Mouse (Mus musculus) heart, adult 2 months (tissue): Measurements from ENCODE around the gene Mttp. TPM values are rescaled to one million over a fixed set of nuclear protein-coding genes. Genes with fewer than 3 reads are reported as not detected.
A peak's percentile ranks its signal among the peaks of the same experiment; 100 is the strongest.

ENCODE experiments used
- DNase-seq, 2 experiments: peaks; one replicate each; pipeline ENCODE4 v3.0.0; 2021
- H3K27ac ChIP-seq: fragments of 200-600 bp; 2 replicates; pipeline ENCODE4 v1.8.1; 2022
- H3K27me3 ChIP-seq: fragments of 200-500 bp; 2 replicates; pipeline ENCODE4 v1.6.1; 2012; ENCODE audit warnings: mild to moderate bottlenecking, low read length, inconsistent platforms, mixed read lengths; ENCODE audit not compliant: control insufficient read depth, insufficient read depth
- H3K36me3 ChIP-seq: fragments of 200-500 bp; 2 replicates; pipeline ENCODE4 v1.6.1; 2012; ENCODE audit warnings: low read length, inconsistent platforms; ENCODE audit not compliant: control insufficient read depth, insufficient read depth
- H3K4me1 ChIP-seq: fragments of 200-500 bp; 2 replicates; pipeline ENCODE4 v1.6.1; 2011; ENCODE audit warnings: low read length; ENCODE audit not compliant: control insufficient read depth, insufficient read depth
- H3K4me3 ChIP-seq: fragments of 200-600 bp; 2 replicates; pipeline ENCODE4 v1.8.1; 2022
- H3K79me2 ChIP-seq: fragments of 200-500 bp; replicated peaks from 2 replicates; pipeline ENCODE4 v1.6.1; 2012; ENCODE audit warnings: mild to moderate bottlenecking, inconsistent platforms, low read length, moderate library complexity, mixed read lengths; ENCODE audit not compliant: control insufficient read depth, insufficient read depth
- H3K9ac ChIP-seq: fragments of 200-500 bp; 2 replicates; pipeline ENCODE4 v1.6.1; 2012; ENCODE audit warnings: low read depth, mild to moderate bottlenecking, control low read depth, inconsistent platforms, low read length, mixed read lengths
- CTCF ChIP-seq: fragments of 200-600 bp; IDR thresholded peaks from 2 replicates; pipeline ENCODE4 v1.8.1; 2022; ENCODE audit warnings: antibody characterized with exemption, mild to moderate bottlenecking, moderate library complexity
- EP300 ChIP-seq: fragments of 200-500 bp; IDR thresholded peaks from 2 replicates; pipeline ENCODE4 v1.6.1; 2011; ENCODE audit warnings: low read depth, low read length, control low read depth; ENCODE audit not compliant: insufficient read depth
- POLR2A ChIP-seq: fragments of 200-500 bp; IDR thresholded peaks from 2 replicates; pipeline ENCODE4 v1.6.1; 2011; ENCODE audit warnings: mild to moderate bottlenecking, low read depth, low read length, control low read depth; ENCODE audit not compliant: insufficient read depth
- WGBS: fragments of 180-500 bp; shearing (Covaris S2); methylation state at CpG from one replicate; pipeline ENCODE4 v1.1.7; 2018; 5-methylcytosine and 5-hydroxymethylcytosine counted together
- intact Hi-C: fragments of 180-260 bp; cut with DNase I; formaldehyde crosslinking; loops from one replicate; pipeline ENCODE4 v1.15.1; 2025
- long read RNA-seq: library from polyadenylated mRNA; stranded (forward); transcript quantifications from one replicate; pipeline ENCODE4 v2.0.0, GENCODE M21; 2021
- polyA plus RNA-seq: library from polyadenylated mRNA; depleted of rRNA; stranded (reverse); fragments of >200 nt; gene quantifications from 2 replicates; pipeline ENCODE4 v1.2.3, GENCODE M21; 2012; rRNA removed
- total RNA-seq, 2 experiments: library from RNA; stranded (reverse); gene quantifications; 2 replicates each; pipeline ENCODE4 v1.2.3; 2021

Mttp gene
- total RNA-seq = 1 to 10 TPM; 5.9 to 6.9 TPM
- 2.0 and 3.0 TPM in 2 replicates for polyA plus RNA-seq
- long read RNA-seq, partial matches to known transcripts = 2 of 8 reads
- long read RNA-seq, other reads (novel, unspliced or antisense) = 6 of 8 reads

- Histone ChIP-seq H3K4me1 (no peaks in the 10 kb centered on the region; the same call in 1 of the 2 replicates), H3K27ac (peak within 1 kb of the TSS; percentile 98), H3K36me3 (peaks cover 3% of the 10 kb centered on the region; the same call in 1 of the 2 replicates), H3K4me3 (peak within 1 kb of the TSS; percentile 99), H3K27me3 (no peaks in the 10 kb centered on the region), H3K79me2 (no peaks in the 10 kb centered on the region), H3K9ac (peak within 1 kb of the TSS; percentile 72)
- 2% methylated on average over 8 of the region's 8 CpGs for WGBS
- DNase-seq = peak; percentile 61
- TF ChIP-seq CTCF = peak; percentile 92
- TF ChIP-seq EP300 = no peak
- intact Hi-C loops = loop anchor here (1.0 to 5.0 kb wide), 5 partner anchors 153 to 366 kb away; partner anchors contain the start of gene H2afz
Measured at GRCm38 (mm10) chr3:138144642-138145171, at the start of gene Mttp. Mttp (minus strand) TSS chr3:138144968.

DNA sequence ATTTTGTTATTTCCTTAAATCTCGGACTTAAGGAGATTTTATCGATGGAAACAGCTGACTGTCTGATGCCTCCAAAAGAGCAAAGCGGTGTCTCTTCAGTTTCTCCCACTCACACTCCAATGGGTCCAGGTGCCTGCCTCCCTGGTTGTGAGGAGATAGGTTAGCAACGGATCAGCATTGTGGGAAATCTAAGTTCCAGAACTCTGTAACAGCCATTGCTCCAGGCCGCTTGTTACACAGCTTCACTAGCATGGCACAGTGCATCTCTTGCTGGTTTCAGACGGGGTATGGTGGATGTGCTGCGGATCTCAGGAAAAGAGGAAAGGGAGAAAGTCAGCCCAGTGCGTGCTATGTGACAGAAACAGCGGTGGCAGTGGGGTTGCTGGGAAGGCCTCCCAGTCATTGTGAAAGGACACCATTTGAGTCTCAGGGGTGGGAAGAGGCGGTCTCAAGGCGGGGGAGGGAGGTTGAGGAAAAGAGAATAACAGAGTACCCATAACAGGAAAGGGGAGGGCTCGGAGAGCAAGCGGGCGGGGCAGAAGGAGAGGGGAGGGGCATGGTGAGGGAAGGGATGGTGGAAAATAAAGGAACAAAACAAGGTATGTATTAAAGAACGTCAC, 49.0 kb upstream of the Mttp start, which contains the start of gene 4930579F01Rik:
TSS of gene 4930579F01Rik (minus strand) at position 143 of the 620 bp plus-strand sequence.
- H3K4me1 ChIP-seq = peaks cover 1% of the 10 kb centered on the region; the same call in 1 of the 2 replicates
- H3K4me3 ChIP-seq = no peak within 1 kb of the TSS
- no peaks in the 10 kb centered on the region for H3K36me3 ChIP-seq
- no peaks in the 10 kb centered on the region for H3K79me2 ChIP-seq
- H3K27me3 ChIP-seq = no peaks in the 10 kb centered on the region
- TF ChIP-seq POLR2A (no peak), CTCF (no peak), EP300 (no peak)
- H3K27ac ChIP-seq = no peak within 1 kb of the TSS
- WGBS = 76% methylated on average over 15 of the region's 15 CpGs
- intact Hi-C loops = loop anchor here (10.0 kb wide), 2 partner anchors 431 to 711 kb away; no protein-coding TSS in a partner anchor
- H3K9ac ChIP-seq = no peak within 1 kb of the TSS
- no peak for DNase-seq

DNA sequence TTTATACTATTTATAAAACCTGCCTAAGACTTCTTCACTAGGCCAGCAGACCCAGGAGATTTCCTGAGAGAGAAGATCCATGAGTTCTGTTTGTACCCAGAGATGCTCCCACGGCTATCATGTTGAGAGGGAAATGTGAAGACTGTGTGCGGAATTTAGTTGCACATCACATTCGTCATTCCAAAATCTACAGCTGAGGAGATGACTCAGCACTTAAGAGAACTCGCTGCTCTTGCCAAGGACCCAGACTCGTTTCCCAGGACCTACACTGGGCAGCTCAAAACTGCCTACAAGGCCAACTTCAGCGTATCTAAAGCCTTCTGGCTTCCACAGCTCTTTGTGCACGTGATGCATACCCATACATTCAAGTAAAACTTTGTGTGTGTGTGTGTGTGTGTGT, 47.5 kb upstream of the Mttp start:
- Histone ChIP-seq H3K4me1 (no peaks in the 10 kb centered on the region), H3K27ac (no peak overlapping the region), H3K4me3 (no peak overlapping the region), H3K79me2 (no peaks in the 10 kb centered on the region), H3K9ac (no peak overlapping the region), H3K27me3 (no peaks in the 10 kb centered on the region), H3K36me3 (no peaks in the 10 kb centered on the region)
- TF ChIP-seq EP300 (no peak), POLR2A (no peak), CTCF (no peak)
- 61% methylated on average over 7 of the region's 7 CpGs for WGBS
- no peak for DNase-seq
- intact Hi-C loops = loop anchor here (10.0 kb wide), 2 partner anchors 433 to 713 kb away; no protein-coding TSS in a partner anchor

GRCm38 (mm10) chr3:138185995-138186930, 41.5 kb upstream of the Mttp start:
- no peaks in the 10 kb centered on the region for H3K4me1 ChIP-seq
- 91% methylated on average over 26 of the region's 26 CpGs for WGBS

DNA sequence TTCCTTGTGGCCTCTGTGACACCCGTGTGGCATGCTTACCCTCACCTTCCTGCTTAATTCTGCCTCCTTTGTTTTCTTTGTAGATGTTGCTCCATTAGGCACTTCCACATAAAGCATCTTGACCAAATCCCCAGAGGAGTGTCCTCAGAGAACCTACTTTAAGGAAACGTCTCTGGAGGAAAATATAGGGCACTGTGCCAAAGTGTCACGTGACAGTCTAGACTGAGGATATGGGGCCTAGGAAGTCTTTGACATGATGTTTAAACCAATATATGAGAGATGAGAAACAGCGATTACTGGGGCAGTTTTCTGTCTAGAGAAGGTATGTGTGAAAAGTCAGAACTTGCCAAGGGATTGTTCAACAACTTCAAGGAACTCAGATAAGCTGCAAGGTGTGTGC, 40.5 kb upstream of the Mttp start:
- WGBS = 29% methylated on average over 4 of the region's 4 CpGs
- intact Hi-C loops = no loop called here
- no peaks in the 10 kb centered on the region for H3K79me2 ChIP-seq
- H3K27ac ChIP-seq = no peak overlapping the region
- no peaks in the 10 kb centered on the region for H3K36me3 ChIP-seq
- no peak for DNase-seq
- TF ChIP-seq CTCF (no peak), EP300 (no peak), POLR2A (no peak)
- H3K9ac ChIP-seq = no peak overlapping the region
- no peaks in the 10 kb centered on the region for H3K4me1 ChIP-seq
- no peaks in the 10 kb centered on the region for H3K27me3 ChIP-seq
- H3K4me3 ChIP-seq = no peak overlapping the region

More at GRCm38 (mm10) chr3:138185995-138186930, 41.5 kb upstream of the Mttp start:
- no peak overlapping the region for H3K4me3 ChIP-seq
- no peak overlapping the region for H3K27ac ChIP-seq
- TF ChIP-seq POLR2A = no peak
- TF ChIP-seq EP300 = no peak
- TF ChIP-seq CTCF = no peak
- no peaks in the 10 kb centered on the region for H3K79me2 ChIP-seq
- no peaks in the 10 kb centered on the region for H3K27me3 ChIP-seq
- no peaks in the 10 kb centered on the region for H3K36me3 ChIP-seq
- no peak overlapping the region for H3K9ac ChIP-seq
- intact Hi-C loops = no loop called here
- no peak for DNase-seq
